ENCODE assay signal across 9 mouse cellular contexts in genomic region chrX:53006062-53006461, GRCm38 (mm10). TPM values are rescaled to one million over a fixed set of nuclear protein-coding genes. Genes with fewer than 3 reads are reported as not detected.
DNase-seq lines count a peak whose midpoint lies in the region; ATAC-seq and TF ChIP-seq lines count a peak whose summit lies in the region.
"Had no signal": no experiment of that assay in that cellular context is flagged by ENCODE, and none has a peak within 500 bp of the region (broad histone marks: within the 10 kb centered on the region; RNA-seq: fewer than 3 reads in every experiment).

No protein-coding gene starts in this region.

- no peaks in the 10 kb centered on the region for H3K9me3 ChIP-seq in MEL (replicated peaks; ENCODE audit: insufficient read depth, low read length)
- H3K9me3 ChIP-seq in forebrain, embryonic 16.5 days (ENCODE audit: control insufficient read depth, low read length): no peaks in the 10 kb centered on the region
- H3K9me3 ChIP-seq: heart, embryonic 15.5 days had no signal

- no peaks in the 10 kb centered on the region for H3K79me2 ChIP-seq in MEL (ENCODE audit: control insufficient read depth, insufficient read depth, low read length, poor library complexity)

- no peak for TF ChIP-seq POLR2A in MEL (IDR thresholded peaks at IDR 0.05; ENCODE audit: control insufficient read depth in 1 of 2, insufficient read depth in 1 of 2, low read depth in 1 of 2, low read length in 2 of 2, poor library complexity in 1 of 2)

- H3K36me3 ChIP-seq in MEL (ENCODE audit: control insufficient read depth in 1 of 2, insufficient read depth in 2 of 2, low read length in 2 of 2): peaks cover 0 to 6% of the 10 kb centered on the region in 2 experiments; a peak in 2 of 4 replicates
- H3K36me3 ChIP-seq in forebrain, embryonic 16.5 days (ENCODE audit: control insufficient read depth, insufficient read depth): no peaks in the 10 kb centered on the region

- WGBS in forebrain, embryonic 16.5 days: 52% methylated on average over 3 of the region's 3 CpGs

- DNase-seq in cerebellum, adult 8-10 months: peak; percentile 30
- DNase-seq in cerebellum, postnatal 36 days: no peak
- DNase-seq in layer of hippocampus, adult 11-12 months (ENCODE audit: low spot score): peak; percentile 21
- no peak for DNase-seq in layer of hippocampus, adult 9-11 months
- DNase-seq in MEL (ENCODE audit: low read depth, low spot score): peak; percentile 84
- peak; percentile 25 for DNase-seq in skeletal muscle tissue, adult 2 months (ENCODE audit: low read depth, low spot score)
- DNase-seq in spleen, postnatal 14 days (ENCODE audit: low spot score in 2 of 2): no peak

- TF ChIP-seq CTCF in MEL (IDR thresholded peaks at IDR 0.05 in 2 of 3, conservative IDR thresholded peaks at IDR 0.05 in 1 of 3; ENCODE audit: control insufficient read depth in 1 of 3, insufficient read depth in 1 of 3, low read depth in 2 of 3, low read length in 3 of 3, poor library complexity in 1 of 3, severe bottlenecking in 1 of 3): peak in 2 of 3 experiments; percentile 66 to 75; a peak in 4 of 6 replicates

- no peak overlapping the region for H3K4me2 ChIP-seq in forebrain, embryonic 16.5 days (ENCODE audit: low read length)
- H3K4me2 ChIP-seq: heart, embryonic 15.5 days had no signal

- H3K4me1 ChIP-seq in MEL (ENCODE audit: control insufficient read depth in 1 of 2, insufficient read depth in 2 of 2, low read length in 2 of 2): no peaks in the 10 kb centered on the region; a peak in 1 of 4 replicates
- no peaks in the 10 kb centered on the region for H3K4me1 ChIP-seq in forebrain, embryonic 16.5 days (replicated peaks; ENCODE audit: control insufficient read depth, insufficient read depth, low read length)
- H3K4me1 ChIP-seq: heart, embryonic 15.5 days had no signal

- H3K27ac ChIP-seq in MEL (ENCODE audit: control insufficient read depth, low read depth, low read length): no peak overlapping the region
- H3K27ac ChIP-seq in forebrain, embryonic 16.5 days (ENCODE audit: low read length): no peak overlapping the region
- H3K27ac ChIP-seq: heart, embryonic 15.5 days had no signal

- H3K4me3 ChIP-seq in MEL (ENCODE audit: control insufficient read depth in 1 of 2, insufficient read depth in 1 of 2, low read depth in 2 of 2, low read length in 2 of 2): no peak overlapping the region
- H3K4me3 ChIP-seq in forebrain, embryonic 16.5 days (replicated peaks; ENCODE audit: low read length): no peak overlapping the region
- H3K4me3 ChIP-seq: heart, embryonic 15.5 days had no signal

- TF ChIP-seq RAD21 in MEL (IDR thresholded peaks at IDR 0.05; ENCODE audit: low read depth, low read length): peak; percentile 55

- peak; percentile 62 for ATAC-seq in forebrain, embryonic 16.5 days

- no peak for TF ChIP-seq EP300 in MEL (IDR thresholded peaks at IDR 0.05; ENCODE audit: low read depth in 1 of 2, low read length in 2 of 2)

- H3K27me3 ChIP-seq in MEL (ENCODE audit: control insufficient read depth in 1 of 2, insufficient read depth in 2 of 2, low read length in 2 of 2): no peaks in the 10 kb centered on the region
- no peaks in the 10 kb centered on the region for H3K27me3 ChIP-seq in forebrain, embryonic 16.5 days (replicated peaks; ENCODE audit: control insufficient read depth, insufficient read depth, low read length)
- H3K27me3 ChIP-seq: heart, embryonic 15.5 days had no signal

- no peak overlapping the region for H3K9ac ChIP-seq in MEL (ENCODE audit: control insufficient read depth, low read depth, low read length, poor library complexity, severe bottlenecking)
- H3K9ac ChIP-seq in forebrain, embryonic 16.5 days (replicated peaks; ENCODE audit: low read depth, low read length): no peak overlapping the region
- H3K9ac ChIP-seq: heart, embryonic 15.5 days had no signal

TF ChIP-seq in MEL, 35 proteins besides CTCF, POLR2A, EP300 and RAD21:
- no peak for TF ChIP-seq RCOR1 (IDR thresholded peaks at IDR 0.05; ENCODE audit: low read depth, low read length)
- TF ChIP-seq BHLHE40 (IDR thresholded peaks at IDR 0.05; ENCODE audit: borderline replicate concordance, low read depth, low read length): no peak
- no peak for TF ChIP-seq GABPA (IDR thresholded peaks at IDR 0.05; ENCODE audit: low read depth, low read length)
- TF ChIP-seq JUND (IDR thresholded peaks at IDR 0.05; ENCODE audit: low read depth, low read length): no peak
- 0 out of 2 replicates have a peak, but pooled peaks have one; percentile 23 for TF ChIP-seq ELF1 (IDR thresholded peaks at IDR 0.05; ENCODE audit: low read depth, low read length)
- peak; percentile 41 for TF ChIP-seq SMC3 (IDR thresholded peaks at IDR 0.05; ENCODE audit: low read depth, low read length)
- no peak for TF ChIP-seq UBTF (IDR thresholded peaks at IDR 0.05; ENCODE audit: borderline replicate concordance, insufficient read depth, low read depth, low read length)

RNA-seq across cellular contexts. Expression of gene Hprt, which starts 18.1 kb away (rescaled TPM):
- total RNA-seq in MEL (2012; rRNA removed): 117 and 145 TPM in 2 replicates
- 100 to 1,000 TPM in 1 of 2 experiments, not detected in 1; 113 TPM for polyA plus RNA-seq in MEL (2012; ENCODE audit: insufficient read depth in 1 of 2, insufficient read length in 2 of 2, low read depth in 1 of 2, low replicate concordance in 2 of 2, missing spikeins in 1 of 2)
- 88.1 and 93.3 TPM in 2 replicates for polyA plus RNA-seq in forebrain, embryonic 16.5 days (2015; fragmentation: Nextera tagmentation; extraction: Ambion mirVana)

Comparison
In these comparisons a context has a peak if more than half of its experiments do, and no peak if none do; other contexts are left out.
1. DNase-seq: peak in cerebellum, adult 8-10 months (single experiment), layer of hippocampus, adult 11-12 months (single experiment), MEL (single experiment) and skeletal muscle tissue, adult 2 months (single experiment); none in cerebellum, postnatal 36 days (0 of 2), layer of hippocampus, adult 9-11 months (single experiment) and spleen, postnatal 14 days (0 of 2).